Mouse (Mus musculus) right cerebral cortex, postnatal 25 days (tissue): ENCODE measurements around the gene Zcchc3.

Source experiments
- DNase-seq: peaks from one replicate; pipeline ENCODE4 v3.0.0; 2022

Zcchc3 gene

GRCm38 (mm10) chr2:152406126-152406525, 8.7 kb downstream of the Zcchc3 start:
- DNase-seq: peak; percentile 98

DNA sequence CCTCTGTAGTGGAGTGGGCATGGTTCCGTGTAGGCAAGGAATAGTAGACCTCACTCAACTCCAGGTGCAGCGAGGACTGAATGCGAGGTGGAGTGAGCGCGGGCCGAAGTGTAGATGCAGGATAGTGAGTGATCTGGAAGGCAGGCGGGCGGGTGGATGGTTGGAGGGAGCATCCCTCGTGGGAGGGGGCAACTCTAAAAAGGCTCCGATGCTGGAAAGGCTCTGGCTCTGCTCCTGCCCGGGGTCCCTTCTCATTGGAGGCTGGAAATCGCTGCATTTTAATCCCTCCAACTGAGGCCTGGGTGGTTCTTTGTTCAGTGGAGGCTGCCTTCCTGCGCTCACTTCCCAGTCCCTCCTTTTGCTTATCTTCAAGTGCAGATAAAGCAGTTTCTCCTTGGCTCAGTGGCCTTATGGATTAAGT, 15.7 kb downstream of the Zcchc3 start:
- DNase-seq: no peak

DNA sequence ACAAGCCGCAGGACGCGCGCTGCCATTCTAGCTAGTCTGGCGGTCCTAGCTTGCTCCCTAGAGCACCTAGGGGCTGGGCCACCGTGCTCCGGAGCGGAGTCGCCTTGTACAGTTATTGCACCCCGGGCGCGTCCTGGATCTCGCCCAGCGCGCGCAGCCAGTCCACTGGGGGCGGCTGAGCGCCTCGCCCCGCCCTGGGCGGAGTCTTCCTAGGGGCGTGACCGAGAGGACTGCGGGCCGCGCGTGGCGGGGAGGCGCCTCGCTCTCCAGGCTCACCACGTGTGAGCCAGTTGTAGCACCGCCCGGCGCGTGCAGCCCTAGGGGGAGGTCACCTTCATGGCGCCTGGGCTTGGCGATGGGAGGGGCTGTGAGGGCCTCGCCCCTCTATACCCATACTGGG, 16.1 kb downstream of the Zcchc3 start:
- peak; percentile 91 for DNase-seq

- peak; percentile 96 for DNase-seq
Observed at GRCm38 (mm10) chr2:152397680-152398435, 17.0 kb downstream of the Zcchc3 start, which contains the start of gene Sox12. Gene Sox12, minus strand, starts transcription at chr2:152398063.

DNA sequence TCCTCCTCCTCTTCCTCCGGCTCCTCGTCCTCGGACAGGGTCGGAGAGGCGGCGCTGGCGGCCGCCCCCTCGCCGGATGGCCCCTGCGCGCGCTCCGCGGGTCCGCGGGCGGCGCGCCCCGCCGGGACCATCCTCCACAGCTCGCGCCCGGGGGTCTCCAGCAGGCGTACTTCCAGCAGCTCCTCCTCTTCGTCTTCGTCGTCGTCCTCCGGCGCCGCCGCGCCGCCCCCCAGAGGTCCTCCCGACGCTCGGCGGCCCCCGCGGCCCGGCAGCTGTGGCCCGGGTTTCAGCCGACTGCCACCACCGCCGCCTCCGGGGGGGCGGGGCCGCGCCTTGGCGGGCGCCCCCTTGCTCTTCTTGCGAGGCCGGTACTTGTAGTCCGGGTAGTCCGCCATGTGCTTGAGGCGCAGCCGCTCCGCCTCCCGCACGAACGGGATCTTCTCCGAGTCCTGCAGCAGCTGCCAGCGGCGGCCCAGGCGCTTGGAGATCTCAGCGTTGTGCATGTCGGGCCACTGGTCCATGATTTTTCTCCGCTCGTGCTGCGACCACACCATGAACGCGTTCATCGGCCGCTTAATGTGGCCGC, 17.7 kb downstream of the Zcchc3 start:
- peak; percentile 86 for DNase-seq

- DNase-seq: peak; percentile 88
Observed at GRCm38 (mm10) chr2:152396110-152397003, 18.5 kb downstream of the Zcchc3 start.

GRCm38 (mm10) chr2:152395271-152395920, 19.4 kb downstream of the Zcchc3 start:
- DNase-seq: peak; percentile 36

GRCm38 (mm10) chr2:152393225-152394017, 21.4 kb downstream of the Zcchc3 start:
- DNase-seq: no peak

DNA sequence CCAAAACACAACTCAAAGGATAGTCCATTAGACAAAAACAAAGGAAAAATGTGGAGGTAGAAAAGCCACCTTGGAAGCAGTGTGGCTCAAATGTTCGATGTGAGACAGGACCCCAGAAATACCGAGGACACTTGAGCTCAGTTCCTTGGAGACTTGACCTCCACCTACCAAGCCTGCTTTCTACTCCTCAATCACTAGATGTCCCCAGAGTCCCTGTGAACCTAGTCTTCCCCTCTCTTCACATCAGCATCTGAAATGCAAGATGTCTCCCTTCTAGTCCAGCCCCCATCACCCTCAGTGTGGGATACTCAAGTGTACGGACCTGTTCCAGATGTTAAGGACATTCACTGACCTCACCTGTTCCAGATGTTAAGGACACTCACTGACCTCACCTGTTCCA, 22.0 kb downstream of the Zcchc3 start:
- peak; percentile 18 for DNase-seq

- no peak for DNase-seq
Observed at GRCm38 (mm10) chr2:152384191-152384590, 30.6 kb downstream of the Zcchc3 start.

DNA sequence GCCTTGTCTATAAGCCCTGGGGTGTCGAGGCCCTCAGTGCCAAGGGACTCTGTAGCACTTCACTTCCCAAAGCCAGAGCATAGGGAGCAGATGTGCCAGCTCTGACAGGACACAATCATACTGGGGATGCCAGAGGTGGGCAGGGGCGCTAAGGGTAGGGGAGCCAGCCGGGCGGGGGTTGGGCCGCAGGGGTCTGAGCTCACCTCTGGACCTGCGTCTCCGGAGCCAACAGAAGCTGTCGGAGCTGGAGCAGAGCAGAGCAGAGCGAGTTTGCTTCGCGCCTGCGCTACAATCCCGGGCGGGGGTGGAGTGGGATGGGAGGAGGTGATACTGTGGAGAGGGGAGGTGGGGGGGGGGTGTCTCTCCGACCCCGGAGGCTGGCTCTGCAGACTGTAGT, 38.5 kb downstream of the Zcchc3 start, which contains the start of gene Nrsn2:
Gene Nrsn2 (minus strand): TSS at position 294 of the 397 bp plus-strand sequence.
- peak; percentile 63 for DNase-seq

- peak; percentile 64 for DNase-seq
Observed at GRCm38 (mm10) chr2:152375652-152376344, 39.0 kb downstream of the Zcchc3 start.

DNA sequence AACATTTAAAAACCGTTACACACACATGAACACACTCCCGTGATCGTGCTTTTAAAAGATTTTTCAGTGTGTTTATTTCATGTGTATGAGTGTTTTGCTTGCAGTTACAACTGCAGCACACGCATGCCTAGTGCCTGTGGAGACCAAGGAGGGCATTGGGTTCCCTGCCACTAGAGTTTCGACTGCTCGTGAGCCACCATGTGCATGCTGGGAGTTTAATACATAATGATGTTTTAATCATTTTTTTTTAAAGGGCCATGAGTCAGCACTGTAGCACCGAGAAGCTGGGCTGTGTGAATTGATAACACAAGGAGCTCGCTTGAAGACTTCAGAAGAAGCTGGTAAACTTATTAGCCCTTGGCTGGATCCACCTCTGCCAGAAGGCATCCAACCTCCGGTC, 41.3 kb downstream of the Zcchc3 start:
- DNase-seq: no peak

DNA sequence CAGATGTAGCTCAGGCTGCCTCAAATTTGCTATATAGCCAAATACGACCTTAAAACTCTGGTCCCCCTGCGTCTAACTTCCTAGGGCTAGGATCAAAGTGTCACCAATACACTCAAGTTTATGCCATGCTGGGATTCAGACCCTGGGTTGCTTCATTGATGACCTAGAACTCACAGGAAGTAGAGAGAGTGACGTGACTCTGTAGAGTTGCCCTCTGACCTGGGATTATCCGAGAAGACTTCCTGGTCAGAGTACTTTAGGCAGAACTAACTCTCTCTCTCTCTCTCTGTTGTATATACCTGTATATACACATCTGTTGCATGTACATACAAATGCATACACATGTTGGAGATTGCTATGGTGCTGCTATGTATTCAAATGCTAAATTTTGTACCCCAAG, 42.2 kb downstream of the Zcchc3 start:
- DNase-seq: no peak

GRCm38 (mm10) chr2:152372104-152372503, 42.7 kb downstream of the Zcchc3 start:
- no peak for DNase-seq

DNA sequence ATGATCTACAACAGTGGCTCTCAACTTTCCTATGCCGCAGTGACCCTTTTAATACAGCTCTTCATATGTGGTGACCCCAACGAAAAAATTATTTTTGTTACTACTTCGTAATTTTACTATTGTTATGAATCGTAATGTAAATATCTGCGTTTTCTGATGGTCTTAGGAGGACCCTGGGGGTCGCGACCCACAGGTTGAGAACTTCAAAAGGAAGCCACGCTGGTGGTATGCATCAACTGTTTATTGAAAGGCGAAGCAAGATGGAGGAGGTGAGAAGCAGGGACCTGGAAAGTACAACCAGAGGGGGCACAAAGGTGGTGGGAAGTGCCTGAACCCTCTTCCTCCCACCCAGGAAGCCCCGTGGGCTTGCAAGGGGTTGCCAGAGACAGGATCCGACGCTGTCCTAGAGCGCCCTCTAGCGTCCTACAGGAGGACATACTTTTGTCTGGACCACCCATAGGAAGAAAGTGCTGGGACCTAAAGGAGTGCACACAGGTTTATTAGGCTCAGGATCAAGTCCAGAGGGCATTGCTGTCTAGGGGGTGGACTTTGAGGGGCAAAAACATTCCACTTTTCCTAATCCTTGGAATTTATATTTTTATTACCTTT, 46.2 kb downstream of the Zcchc3 start:
- no peak for DNase-seq

DNA sequence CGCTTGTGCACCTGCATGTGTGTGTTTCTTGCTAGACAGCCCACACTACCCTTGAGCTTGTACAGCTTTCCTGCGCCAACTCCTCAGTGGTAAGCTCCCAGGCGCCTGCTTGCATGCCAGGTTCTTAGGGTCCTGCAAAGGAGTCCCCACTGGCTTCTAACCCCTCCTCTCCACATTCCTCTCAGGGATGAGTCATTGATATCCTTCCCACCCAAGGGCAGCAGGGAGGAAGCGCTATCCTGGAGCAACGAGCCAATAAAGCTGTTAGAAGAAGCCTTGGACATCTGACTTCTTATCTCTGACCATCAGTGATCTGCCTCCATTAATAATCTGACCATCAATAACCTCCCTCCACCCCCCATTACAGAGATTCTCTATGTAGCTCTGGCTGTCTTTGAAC, 46.9 kb downstream of the Zcchc3 start:
- DNase-seq: no peak

DNA sequence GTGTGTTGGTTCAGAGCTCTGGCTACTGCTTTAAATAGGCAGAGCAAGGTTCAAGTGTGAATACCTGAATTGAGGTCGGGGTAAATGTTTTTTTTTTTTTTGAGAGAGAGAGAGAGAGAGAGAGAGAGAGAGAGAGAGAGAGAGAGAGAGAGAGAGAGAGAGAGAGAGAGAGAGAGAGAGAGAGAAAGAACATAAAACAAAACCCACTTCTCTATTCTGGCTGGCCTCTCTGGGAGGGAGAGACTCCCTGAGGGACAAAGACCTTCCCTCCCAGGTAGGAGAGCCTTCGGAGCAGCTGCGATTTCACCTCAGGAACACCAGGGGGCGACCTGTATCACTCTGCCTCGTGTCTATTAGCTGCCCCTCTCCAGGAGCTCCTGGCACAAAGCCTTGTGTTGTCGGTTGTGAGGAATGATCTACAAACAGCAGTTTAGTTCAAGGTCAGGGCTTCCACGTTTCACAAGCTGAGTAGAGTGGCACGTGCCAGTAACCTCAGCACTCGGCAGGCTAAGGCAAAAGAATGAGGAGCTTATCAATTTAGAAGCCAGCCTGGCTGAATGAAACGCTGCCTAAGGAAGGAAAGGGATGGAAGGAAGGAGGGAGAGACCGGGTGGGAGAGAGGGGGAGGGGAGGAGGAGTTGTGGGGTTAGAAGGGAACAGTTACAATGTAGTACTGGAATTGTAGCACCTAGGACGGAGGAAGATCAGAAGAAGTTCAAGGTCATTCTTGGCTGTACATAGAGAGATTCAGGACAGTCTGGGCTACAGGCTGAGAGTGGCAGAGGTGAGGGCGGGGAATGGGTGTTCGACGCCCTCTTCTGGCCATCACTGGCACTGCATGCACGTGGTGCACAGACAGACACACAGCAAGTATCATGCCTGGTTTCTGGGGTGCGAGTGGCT, 51.3 kb downstream of the Zcchc3 start:
- DNase-seq: peak; percentile 63
